Mouse (Mus musculus): ENCODE measurements around the gene Copa.

- no peak for TF ChIP-seq GATA1 (IDR thresholded peaks at IDR 0.05; ENCODE audit: borderline replicate concordance, low read length)
- no peak for TF ChIP-seq CTCF (IDR thresholded peaks at IDR 0.05; ENCODE audit: low read depth, low read length)
- TF ChIP-seq GATA2 (IDR thresholded peaks at IDR 0.05; ENCODE audit: borderline replicate concordance, low read depth, low read length): no peak
- no peak for TF ChIP-seq POLR2AphosphoS5 (IDR thresholded peaks at IDR 0.05; ENCODE audit: insufficient replicate concordance, low read depth, low read length)
Observed at GRCm38 (mm10) chr1:172159970-172160369, 77.6 kb downstream of the Copa start.

All from G1E (cell line).